Mouse (Mus musculus): ENCODE measurements at regions not wholly inside any gene's neighbourhood (a gene's known extent, or its start where the extent isn't known, plus 50 kb on each side); places are given as distances from the start of the nearest gene placed in this dataset.

GRCm38 (mm10) chr15:3668863-3669262, 85.6 kb upstream of the Ghr start:
- no peaks in the 10 kb centered on the region for H3K4me1 ChIP-seq (ENCODE audit: control insufficient read depth, insufficient read depth, low read length)
- WGBS, result 79% methylated on average over 2 of the region's 2 CpGs
- H3K9ac ChIP-seq (ENCODE audit: low read length), result no peak overlapping the region
- no peak for ATAC-seq (replicated peaks; ENCODE audit: extremely low read depth, insufficient read depth, low FRiP score)
- H3K4me2 ChIP-seq (ENCODE audit: low read depth, low read length), result no peak overlapping the region
- H3K4me3 ChIP-seq (ENCODE audit: low read length), result no peak overlapping the region
- H3K27me3 ChIP-seq (ENCODE audit: control insufficient read depth, insufficient read depth, low read length), result no peaks in the 10 kb centered on the region
- no peak overlapping the region for H3K27ac ChIP-seq (ENCODE audit: low read length)
- H3K9me3 ChIP-seq (replicated peaks; ENCODE audit: control insufficient read depth, low read length), result no peaks in the 10 kb centered on the region
- no peaks in the 10 kb centered on the region for H3K36me3 ChIP-seq (ENCODE audit: control insufficient read depth, insufficient read depth)

- no peak overlapping the region for H3K4me2 ChIP-seq (ENCODE audit: low read depth, low read length)
- WGBS, result 69% methylated on average over 1 of the region's 1 CpGs
- no peak for ATAC-seq (replicated peaks; ENCODE audit: extremely low read depth, insufficient read depth, low FRiP score)
These were observed 65.4 kb upstream of the Ghr start for GRCm38 (mm10) chr15:3648741-3649140.

GRCm38 (mm10) chr15:3640091-3640490, 56.8 kb upstream of the Ghr start:
- H3K9ac ChIP-seq (ENCODE audit: low read length), result no peak overlapping the region
- no peak for ATAC-seq (replicated peaks; ENCODE audit: extremely low read depth, insufficient read depth, low FRiP score)
- 56% methylated on average over 5 of the region's 5 CpGs for WGBS
- H3K4me1 ChIP-seq (ENCODE audit: control insufficient read depth, insufficient read depth, low read length), result no peaks in the 10 kb centered on the region
- H3K27me3 ChIP-seq (ENCODE audit: control insufficient read depth, insufficient read depth, low read length), result no peaks in the 10 kb centered on the region
- no peaks in the 10 kb centered on the region for H3K9me3 ChIP-seq (replicated peaks; ENCODE audit: control insufficient read depth, low read length)
- no peak overlapping the region for H3K4me3 ChIP-seq (ENCODE audit: low read length)
- no peaks in the 10 kb centered on the region for H3K36me3 ChIP-seq (ENCODE audit: control insufficient read depth, insufficient read depth)
- H3K27ac ChIP-seq (ENCODE audit: low read length), result no peak overlapping the region
- no peak overlapping the region for H3K4me2 ChIP-seq (ENCODE audit: low read depth, low read length)

More at GRCm38 (mm10) chr15:3648741-3649140, 65.4 kb upstream of the Ghr start:
- no peaks in the 10 kb centered on the region for H3K4me1 ChIP-seq (ENCODE audit: control insufficient read depth, insufficient read depth, low read length)
- no peak overlapping the region for H3K27ac ChIP-seq (ENCODE audit: low read length)
- H3K9ac ChIP-seq (ENCODE audit: low read length), result no peak overlapping the region
- no peaks in the 10 kb centered on the region for H3K9me3 ChIP-seq (replicated peaks; ENCODE audit: control insufficient read depth, low read length)
- no peak overlapping the region for H3K4me3 ChIP-seq (ENCODE audit: low read length)
- no peaks in the 10 kb centered on the region for H3K27me3 ChIP-seq (ENCODE audit: control insufficient read depth, insufficient read depth, low read length)
- no peaks in the 10 kb centered on the region for H3K36me3 ChIP-seq (ENCODE audit: control insufficient read depth, insufficient read depth)

All from heart, embryonic 16.5 days (tissue).